Comparison of ENCODE assay signal across 8 mouse cellular contexts in genomic region chr11:78696777-78697752, GRCm38 (mm10). TPM values are rescaled to one million over a fixed set of nuclear protein-coding genes. Genes with fewer than 3 reads are reported as not detected.
DNase-seq lines count a peak whose midpoint lies in the region; ATAC-seq and TF ChIP-seq lines count a peak whose summit lies in the region.

Nlk (minus strand) TSS chr11:78697373.

- peak within 1 kb of the TSS; percentile 67 for H3K4me2 ChIP-seq in embryonic facial prominence, embryonic 14.5 days (ENCODE audit: low read depth, low read length)
- H3K4me2 ChIP-seq in limb, embryonic 13.5 days (replicated peaks) = peak within 1 kb of the TSS; percentile 81
- peak within 1 kb of the TSS; percentile 79 for H3K4me2 ChIP-seq in midbrain, embryonic 16.5 days (ENCODE audit: low read length)

- H3K4me3 ChIP-seq in embryonic facial prominence, embryonic 14.5 days (ENCODE audit: low read depth, low read length) = peak within 1 kb of the TSS; percentile 83
- H3K4me3 ChIP-seq in heart, adult 2 months = peak within 1 kb of the TSS; percentile 77
- peak within 1 kb of the TSS; percentile 85 for H3K4me3 ChIP-seq in limb, embryonic 13.5 days
- peak within 1 kb of the TSS; percentile 84 for H3K4me3 ChIP-seq in midbrain, embryonic 16.5 days (ENCODE audit: low read depth, low read length)

- peak; percentile 99 for ATAC-seq in embryonic facial prominence, embryonic 14.5 days (ENCODE audit: low read depth)
- ATAC-seq in limb, embryonic 13.5 days (ENCODE audit: low FRiP score, low read depth) = peak; percentile 99
- ATAC-seq in midbrain, embryonic 16.5 days = peak; percentile 99

- no peak for TF ChIP-seq EP300 in heart, adult 2 months (IDR thresholded peaks at IDR 0.05; ENCODE audit: insufficient read depth, low read depth, low read length)

- H3K9me3 ChIP-seq in embryonic facial prominence, embryonic 14.5 days (ENCODE audit: control insufficient read depth, low read length) = no peaks in the 10 kb centered on the region
- no peaks in the 10 kb centered on the region for H3K9me3 ChIP-seq in limb, embryonic 13.5 days
- H3K9me3 ChIP-seq in midbrain, embryonic 16.5 days (replicated peaks; ENCODE audit: control insufficient read depth, low read length, poor library complexity, severe bottlenecking) = no peaks in the 10 kb centered on the region

- H3K36me3 ChIP-seq in embryonic facial prominence, embryonic 14.5 days (ENCODE audit: control insufficient read depth, insufficient read depth, low read length) = 0 out of 2 replicates have a peak, but pooled peaks cover 3% of the 10 kb centered on the region
- H3K36me3 ChIP-seq in heart, adult 2 months (ENCODE audit: control insufficient read depth, insufficient read depth, low read length) = peaks cover 14% of the 10 kb centered on the region
- 0 out of 2 replicates have a peak, but pooled peaks cover 4% of the 10 kb centered on the region for H3K36me3 ChIP-seq in limb, embryonic 13.5 days
- H3K36me3 ChIP-seq in midbrain, embryonic 16.5 days (ENCODE audit: control insufficient read depth, insufficient read depth, low read length) = no peaks in the 10 kb centered on the region

- intact Hi-C loops in heart, adult 2 months (cut with DNase I) = loop anchor here (2.0 to 10.0 kb wide), 3 partner anchors 55 to 132 kb away; partner anchors contain the start of genes Ccnq and Lyrm9

- under 1% methylated on average over 26 of the region's 65 CpGs for WGBS in embryonic facial prominence, embryonic 14.5 days
- under 1% methylated on average over 44 of the region's 65 CpGs for WGBS in heart, adult 2 months
- under 1% methylated on average over 57 of the region's 65 CpGs for WGBS in limb, embryonic 13.5 days
- under 1% methylated on average over 45 of the region's 65 CpGs for WGBS in midbrain, embryonic 16.5 days

- peak; percentile 75 for TF ChIP-seq POLR2A in heart, adult 2 months (IDR thresholded peaks at IDR 0.05; ENCODE audit: insufficient read depth, low read depth, low read length)

- DNase-seq in 3T3-L1 (ENCODE audit: low read depth, low spot score) = peak; percentile 99
- DNase-seq in adrenal gland, postnatal 4 days (ENCODE audit: low spot score in 2 of 2) = peak; percentile 95 to 99
- peak; percentile 100 for DNase-seq in embryonic facial prominence, embryonic 14.5 days (ENCODE audit: low spot score)
- peak; percentile 99 to 100 for DNase-seq in heart, adult 2 months
- peak; percentile 100 for DNase-seq in kidney, adult 8-10 months
- peak; percentile 97 to 99 for DNase-seq in spleen, postnatal 10 days (ENCODE audit: low spot score in 2 of 2)

- no peaks in the 10 kb centered on the region for H3K79me2 ChIP-seq in heart, adult 2 months (replicated peaks; ENCODE audit: control insufficient read depth, insufficient read depth, low read length)

- peak within 1 kb of the TSS; percentile 89 for H3K9ac ChIP-seq in embryonic facial prominence, embryonic 14.5 days (ENCODE audit: low read depth, low read length)
- peak within 1 kb of the TSS; percentile 74 for H3K9ac ChIP-seq in heart, adult 2 months (ENCODE audit: low read depth, low read length)
- peak within 1 kb of the TSS; percentile 91 for H3K9ac ChIP-seq in limb, embryonic 13.5 days
- peak within 1 kb of the TSS; percentile 89 for H3K9ac ChIP-seq in midbrain, embryonic 16.5 days (ENCODE audit: low read depth, low read length)

- no peak for TF ChIP-seq CTCF in heart, adult 2 months (IDR thresholded peaks at IDR 0.05)

- H3K27me3 ChIP-seq in embryonic facial prominence, embryonic 14.5 days (replicated peaks; ENCODE audit: control insufficient read depth, insufficient read depth, low read length) = no peaks in the 10 kb centered on the region
- H3K27me3 ChIP-seq in heart, adult 2 months (ENCODE audit: control insufficient read depth, insufficient read depth, low read length) = no peaks in the 10 kb centered on the region
- H3K27me3 ChIP-seq in limb, embryonic 13.5 days = no peaks in the 10 kb centered on the region
- H3K27me3 ChIP-seq in midbrain, embryonic 16.5 days (ENCODE audit: control insufficient read depth, insufficient read depth, low read depth, low read length) = no peaks in the 10 kb centered on the region

- H3K4me1 ChIP-seq in embryonic facial prominence, embryonic 14.5 days (ENCODE audit: control insufficient read depth, insufficient read depth, low read length) = peaks cover 22% of the 10 kb centered on the region
- H3K4me1 ChIP-seq in heart, adult 2 months (ENCODE audit: control insufficient read depth, insufficient read depth, low read length) = peaks cover 7% of the 10 kb centered on the region
- H3K4me1 ChIP-seq in limb, embryonic 13.5 days = peaks cover 30% of the 10 kb centered on the region
- peaks cover 42% of the 10 kb centered on the region for H3K4me1 ChIP-seq in midbrain, embryonic 16.5 days (ENCODE audit: control insufficient read depth, insufficient read depth, low read length)

- H3K27ac ChIP-seq in embryonic facial prominence, embryonic 14.5 days (replicated peaks; ENCODE audit: low read depth, low read length) = peak within 1 kb of the TSS; percentile 88
- H3K27ac ChIP-seq in heart, adult 2 months = peak within 1 kb of the TSS; percentile 89
- peak within 1 kb of the TSS; percentile 79 for H3K27ac ChIP-seq in limb, embryonic 13.5 days
- H3K27ac ChIP-seq in midbrain, embryonic 16.5 days (ENCODE audit: low read length) = peak within 1 kb of the TSS; percentile 91

RNA-seq across cellular contexts. Expression of gene Nlk, which starts in this region (rescaled TPM):
- 10 to 100 TPM; 43.9 to 44.0 TPM for total RNA-seq in adrenal gland, postnatal 4 days (2021)
- 10.6 and 13.4 TPM in 2 replicates for polyA plus RNA-seq in embryonic facial prominence, embryonic 14.5 days (2014; fragmentation: Nextera tagmentation; extraction: Ambion mirVana)
- total RNA-seq in heart, adult 2 months (2021) = 10 to 100 TPM; 13.0 to 14.9 TPM
- polyA plus RNA-seq in heart, adult 2 months (2012; rRNA removed) = 10.7 and 15.1 TPM in 2 replicates
- 11.1 and 12.2 TPM in 2 replicates for polyA plus RNA-seq in limb, embryonic 13.5 days (2015; fragmentation: Nextera tagmentation; extraction: Ambion mirVana)
- polyA plus RNA-seq in midbrain, embryonic 16.5 days (2015; fragmentation: Nextera tagmentation; extraction: Ambion mirVana) = 26.2 and 27.7 TPM in 2 replicates

Comparison
In these comparisons a context has a peak if more than half of its experiments do, and no peak if none do; other contexts are left out.
1. Peak in every context shown above with its lines: DNase-seq, ATAC-seq, H3K4me3 ChIP-seq and H3K27ac ChIP-seq.